Mouse (Mus musculus): Measurements from ENCODE around the gene Gm11011.

The Gm11011 gene

GRCm38 (mm10) chr2:169586688-169587087, 857 bp downstream of the Gm11011 start:
- DNase-seq: no peak

GRCm38 (mm10) chr2:169585631-169586285, 1.8 kb downstream of the Gm11011 start:
- DNase-seq: peak in 1 of 2 experiments; percentile 28

- DNase-seq: no peak
Measured at GRCm38 (mm10) chr2:169584745-169585456, 2.6 kb downstream of the Gm11011 start.

- DNase-seq: no peak
Measured at GRCm38 (mm10) chr2:169583476-169583875, 4.1 kb downstream of the Gm11011 start.

GRCm38 (mm10) chr2:169577508-169578196, 9.9 kb downstream of the Gm11011 start:
- no peak for DNase-seq

- DNase-seq: no peak
Measured at GRCm38 (mm10) chr2:169570063-169570462, 17.5 kb downstream of the Gm11011 start.

- peak in 1 of 2 experiments; percentile 9 for DNase-seq
Measured at GRCm38 (mm10) chr2:169566159-169566558, 21.4 kb downstream of the Gm11011 start.

GRCm38 (mm10) chr2:169565751-169566150, 21.8 kb downstream of the Gm11011 start:
- DNase-seq: no peak

- no peak for DNase-seq
Measured at GRCm38 (mm10) chr2:169545674-169546073, 41.9 kb downstream of the Gm11011 start.

- peak; percentile 27 to 57 for DNase-seq
Measured at GRCm38 (mm10) chr2:169538906-169539305, 48.6 kb downstream of the Gm11011 start.
